Mouse (Mus musculus) right cerebral cortex, postnatal 25 days (tissue): ENCODE results near the gene Rpusd3.

ENCODE experiments used
- DNase-seq: peaks from one replicate; pipeline ENCODE4 v3.0.0; 2022

Rpusd3 gene

GRCm38 (mm10) chr6:113428006-113428405, 8.9 kb upstream of the Rpusd3 start:
- DNase-seq = no peak

- no peak for DNase-seq
Observed at GRCm38 (mm10) chr6:113427397-113427796, 8.3 kb upstream of the Rpusd3 start.

DNA sequence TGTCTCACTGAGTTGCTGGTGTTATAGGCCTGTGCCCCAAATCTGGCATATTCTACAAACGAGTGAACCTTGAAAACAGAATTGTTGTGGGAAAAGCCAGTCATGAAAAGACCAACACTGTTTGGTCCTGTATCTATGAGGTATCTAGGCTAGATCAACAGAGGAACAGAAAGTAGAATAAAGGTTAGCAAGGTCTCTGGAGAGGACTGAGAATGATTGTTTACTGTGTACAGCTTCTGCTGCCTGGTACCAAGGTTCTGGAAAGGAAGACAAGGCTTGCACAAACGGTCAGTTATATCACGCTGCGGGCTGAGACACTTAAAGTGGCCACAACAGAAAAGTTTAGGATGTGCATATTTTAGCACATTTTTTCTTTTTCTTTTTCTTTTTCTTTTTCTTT, 7.6 kb upstream of the Rpusd3 start:
- DNase-seq = no peak

- no peak for DNase-seq
Observed at GRCm38 (mm10) chr6:113424187-113424586, 5.0 kb upstream of the Rpusd3 start.

DNA sequence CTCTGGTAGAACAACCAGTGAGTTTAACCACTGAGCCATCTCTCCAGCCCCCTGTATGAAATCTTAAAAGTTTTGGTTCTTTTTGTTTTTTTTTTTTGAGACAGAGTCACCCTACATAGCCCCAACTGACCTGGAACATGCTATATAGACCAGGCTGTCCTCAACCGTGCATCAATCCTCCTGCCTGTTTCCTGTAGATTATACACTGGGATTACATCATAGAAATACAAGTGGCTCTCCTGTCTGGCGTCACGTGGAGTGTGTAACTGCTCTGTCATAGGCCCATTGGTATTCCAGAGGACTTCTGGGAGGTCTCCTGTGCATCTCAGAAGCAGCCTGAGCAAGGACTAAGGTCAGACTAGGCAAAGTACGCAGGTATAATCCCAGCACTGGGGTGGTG, 3.9 kb upstream of the Rpusd3 start:
- no peak for DNase-seq

DNA sequence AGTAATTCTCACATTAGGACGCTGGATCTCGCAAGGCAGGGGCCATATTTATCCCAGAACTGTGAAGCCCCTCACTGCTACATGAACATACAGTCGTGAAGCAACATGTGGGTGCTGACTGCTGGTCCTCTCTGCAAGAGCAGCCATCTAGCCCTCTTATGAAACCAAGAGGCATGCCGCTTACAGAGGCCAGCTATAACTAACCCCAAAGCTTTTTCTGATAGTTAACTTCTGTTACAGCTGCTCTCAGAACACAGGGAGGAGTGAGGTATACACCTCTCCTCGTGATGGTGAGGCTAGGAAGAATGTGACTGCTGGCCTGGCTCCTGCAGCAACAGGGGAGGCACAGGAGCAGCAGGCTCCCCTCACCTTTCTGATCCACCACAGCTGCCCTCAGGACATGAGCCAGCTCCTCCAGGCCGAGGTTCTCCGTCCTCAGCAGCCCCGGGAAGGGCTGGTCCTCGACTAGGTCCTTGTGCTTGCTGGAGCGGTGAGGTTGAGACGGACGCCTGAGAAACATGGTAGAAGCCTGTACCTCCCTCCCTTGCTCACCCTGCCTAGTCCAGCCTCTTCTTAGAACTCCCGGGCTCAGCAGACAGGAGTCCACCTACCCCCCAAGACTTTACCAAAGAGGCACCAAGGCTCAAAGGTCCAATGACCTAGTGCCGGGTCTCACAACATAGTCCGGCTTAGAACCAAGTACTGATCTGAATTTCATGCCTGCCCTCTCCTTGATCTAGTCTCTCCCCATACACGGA, 520 bp downstream of the Rpusd3 start:
- no peak for DNase-seq

GRCm38 (mm10) chr6:113416416-113416815, 2.7 kb downstream of the Rpusd3 start:
- no peak for DNase-seq

GRCm38 (mm10) chr6:113410001-113410400, 9.1 kb downstream of the Rpusd3 start:
- DNase-seq = no peak

DNA sequence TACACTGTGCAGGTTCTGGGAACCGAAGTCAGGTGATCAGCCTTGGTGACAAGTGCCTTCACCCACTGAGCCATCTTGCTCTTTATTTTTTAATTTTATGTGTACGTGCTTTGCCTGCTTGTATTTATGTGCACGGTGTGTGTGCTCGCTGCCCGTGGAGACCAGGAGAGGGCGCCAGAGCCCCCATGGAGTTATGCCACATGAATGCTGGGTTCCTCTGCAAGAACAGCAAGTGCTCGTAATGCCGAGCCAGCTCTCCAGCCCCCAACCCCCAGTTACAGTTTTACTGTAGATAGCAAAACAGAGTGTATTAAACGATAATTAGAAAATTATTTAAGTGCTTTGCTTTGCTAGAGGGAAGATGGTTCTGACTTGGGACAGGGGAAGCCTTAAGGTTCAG, 12.5 kb downstream of the Rpusd3 start:
- no peak for DNase-seq

- peak; percentile 58 for DNase-seq
Observed at GRCm38 (mm10) chr6:113405483-113405882, 13.7 kb downstream of the Rpusd3 start.

DNA sequence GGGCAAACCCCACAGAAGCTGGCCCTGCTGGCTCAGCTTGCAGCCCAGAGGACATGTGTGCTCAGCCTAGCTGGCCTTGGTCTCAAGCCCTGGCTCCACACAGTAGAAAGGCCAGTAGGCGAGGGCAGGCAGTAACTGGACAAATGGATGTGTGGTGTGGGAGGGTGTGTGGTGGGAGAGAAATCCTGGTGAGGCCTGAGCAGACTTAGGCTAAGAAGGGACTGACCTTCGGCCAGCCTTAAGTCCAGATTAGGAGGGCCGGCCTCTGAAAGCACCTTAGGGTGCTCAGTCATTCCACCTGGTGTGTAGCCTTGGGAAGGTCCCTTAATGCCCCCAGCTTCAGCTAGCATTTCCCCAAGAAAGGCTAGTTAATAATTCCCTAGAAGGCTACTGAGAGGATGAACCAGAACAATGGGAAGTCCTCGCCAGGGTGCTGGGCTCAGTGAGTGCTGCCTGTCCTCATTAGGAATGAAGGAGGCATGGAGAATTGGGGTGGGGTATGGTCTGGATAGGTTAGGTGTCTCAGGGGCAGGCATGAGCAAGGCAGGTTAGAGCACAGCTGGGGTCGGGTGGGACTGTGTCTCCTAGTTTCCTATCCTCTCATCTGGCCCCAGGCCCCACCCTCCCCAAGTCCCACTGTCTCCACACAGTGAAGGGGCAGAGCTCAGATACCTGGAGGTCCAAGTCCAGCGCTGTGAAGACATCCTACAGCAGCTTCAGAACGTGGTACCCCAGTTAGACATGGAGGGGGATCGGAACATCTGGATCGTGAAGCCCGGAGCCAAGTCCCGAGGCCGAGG, 14.3 kb downstream of the Rpusd3 start:
- no peak for DNase-seq

GRCm38 (mm10) chr6:113402094-113402493, 17.0 kb downstream of the Rpusd3 start:
- no peak for DNase-seq

- no peak for DNase-seq
Observed at GRCm38 (mm10) chr6:113396270-113397030, 22.7 kb downstream of the Rpusd3 start.

DNA sequence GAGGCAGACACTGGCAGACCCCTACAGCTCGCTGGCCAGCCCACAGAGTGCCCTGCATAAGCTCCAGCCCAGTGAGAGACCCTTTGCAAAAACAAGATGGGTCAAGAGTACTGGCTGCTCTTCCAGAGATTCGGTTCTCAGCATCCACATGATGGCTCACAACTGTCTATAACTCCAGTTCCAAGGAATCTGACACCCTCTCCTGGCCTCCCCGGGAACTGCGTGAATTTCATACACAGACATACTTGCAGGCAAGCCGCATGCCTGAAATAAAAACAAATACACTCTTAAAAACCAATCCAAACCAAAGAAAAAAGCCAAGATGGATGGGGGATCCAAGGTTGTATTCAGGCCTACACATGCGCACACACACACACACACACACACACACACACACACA, 23.6 kb downstream of the Rpusd3 start:
- DNase-seq = no peak

GRCm38 (mm10) chr6:113394811-113395210, 24.3 kb downstream of the Rpusd3 start:
- DNase-seq = no peak

- DNase-seq = no peak
Observed at GRCm38 (mm10) chr6:113393951-113394350, 25.2 kb downstream of the Rpusd3 start.

DNA sequence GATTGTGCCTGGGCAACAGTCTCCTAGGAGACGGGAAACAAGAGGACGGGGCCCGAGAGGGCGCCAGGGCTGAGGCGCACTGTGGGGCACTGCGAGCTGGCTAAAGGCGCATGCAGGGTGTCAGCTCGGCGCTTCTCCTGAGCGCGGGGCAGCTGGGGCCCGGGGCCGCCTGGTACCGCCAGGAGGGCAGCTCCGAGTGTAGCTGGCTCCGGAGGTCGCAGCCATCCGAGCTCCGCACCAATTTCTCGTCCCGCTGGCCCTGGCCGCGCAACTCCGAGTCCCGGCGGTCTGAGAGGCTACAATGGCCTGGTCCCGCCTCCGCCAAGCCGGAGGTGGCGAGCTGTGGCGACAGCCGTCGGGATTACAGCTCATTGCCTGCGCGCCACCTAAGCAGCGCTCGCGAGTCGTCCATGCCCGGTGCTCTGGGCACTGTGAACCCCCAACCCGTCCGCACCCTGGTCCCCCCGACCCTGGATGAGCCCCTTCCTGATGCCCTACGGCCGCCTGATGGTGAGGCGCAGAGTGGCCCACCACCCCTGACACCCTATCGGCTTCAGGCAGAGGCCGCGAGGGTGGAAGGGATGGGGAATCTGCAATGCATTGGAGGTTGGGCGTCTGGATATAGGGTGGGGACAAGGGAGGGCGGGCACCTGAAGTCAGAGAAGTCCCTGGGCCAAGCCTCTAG, 26.6 kb downstream of the Rpusd3 start:
- peak; percentile 53 for DNase-seq

- no peak for DNase-seq
Observed at GRCm38 (mm10) chr6:113392015-113392386, 27.1 kb downstream of the Rpusd3 start.

GRCm38 (mm10) chr6:113390715-113391114, 28.4 kb downstream of the Rpusd3 start:
- no peak for DNase-seq

- DNase-seq = no peak
Observed at GRCm38 (mm10) chr6:113388960-113389359, 30.2 kb downstream of the Rpusd3 start, which contains the start of gene Ttll3. Ttll3 (plus strand) TSS chr6:113389260.

GRCm38 (mm10) chr6:113386025-113386424, 33.1 kb downstream of the Rpusd3 start:
- DNase-seq = no peak

GRCm38 (mm10) chr6:113385160-113385714, 33.9 kb downstream of the Rpusd3 start:
- DNase-seq = no peak
